Mouse (Mus musculus) CD4-positive helper T cell, adult 2 months (primary cell): ENCODE data around the gene Midn.
A peak's percentile ranks its signal among the peaks of the same experiment; 100 is the strongest.

Experiments
- DNase-seq: peaks from one replicate; pipeline ENCODE4 v3.0.0-alpha.2; 2012; ENCODE audit warnings: low read depth, missing footprints, low spot score

Gene Midn

DNA sequence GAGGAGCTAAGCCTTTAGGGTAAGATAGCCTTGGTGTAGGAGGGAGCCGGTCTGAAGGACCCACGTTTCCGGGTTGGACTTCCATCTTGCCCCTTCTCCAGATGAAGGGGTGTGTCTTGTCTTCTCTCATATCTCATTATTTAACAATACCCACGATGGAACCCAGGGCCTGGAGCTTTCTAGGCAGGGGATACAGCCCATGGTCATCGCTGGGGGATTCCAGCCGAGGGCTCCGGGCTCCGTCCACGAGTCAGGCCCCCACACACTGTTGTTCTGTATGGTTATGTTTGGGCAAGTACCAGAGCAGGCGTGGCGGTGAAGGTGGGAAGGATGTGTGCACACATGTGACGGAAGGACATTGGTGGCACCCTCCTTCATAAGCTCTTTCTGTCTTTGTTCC lies 3.9 kb upstream of the Midn start:
- DNase-seq, result no peak

DNA sequence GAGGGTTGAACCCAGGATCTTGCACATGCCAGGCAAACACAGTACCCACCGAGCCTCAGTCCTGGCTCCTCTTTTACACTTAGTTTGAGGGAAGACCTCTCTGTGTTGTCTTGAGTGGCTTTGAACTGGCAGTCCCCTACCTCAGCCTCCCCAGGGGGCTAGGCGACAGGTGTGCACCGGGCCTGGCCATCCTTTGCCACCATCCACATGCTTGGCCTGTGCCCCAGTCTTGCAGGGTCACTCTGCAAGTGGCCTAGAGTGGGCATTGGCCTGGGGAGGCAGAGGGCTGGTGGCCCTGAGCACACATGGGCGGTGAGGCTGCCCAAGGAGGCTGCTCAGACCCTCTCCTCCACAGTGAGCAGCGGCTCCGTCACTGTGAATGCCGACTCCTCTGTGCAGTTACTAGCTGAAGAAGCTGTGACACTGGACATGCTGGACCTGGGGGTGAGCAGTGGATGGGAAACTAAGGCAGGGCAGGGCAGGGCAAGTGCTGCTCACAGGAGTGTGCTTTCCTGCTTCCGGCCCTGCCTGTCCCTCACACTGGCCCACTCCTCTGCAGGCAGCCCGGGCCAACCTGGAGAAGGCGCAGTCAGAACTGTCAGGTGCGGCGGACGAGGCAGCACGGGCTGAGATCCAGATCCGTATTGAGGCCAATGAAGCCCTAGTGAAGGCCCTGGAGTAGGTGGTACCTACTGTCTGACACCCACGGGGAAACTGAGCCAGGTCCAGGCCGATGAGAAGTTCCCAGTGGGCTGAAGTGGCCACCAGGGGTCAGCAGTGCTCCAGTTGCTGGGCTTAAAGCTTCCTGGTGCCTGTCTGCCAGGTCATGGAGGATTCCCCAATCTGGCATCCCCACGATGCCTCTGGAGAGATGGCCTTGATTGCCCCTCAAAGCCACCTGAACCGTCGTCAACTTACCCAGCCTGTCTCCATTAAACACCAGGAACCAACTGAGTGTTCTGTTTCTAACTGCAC lies 2.9 kb upstream of the Midn start:
- peak; percentile 75 for DNase-seq

DNA sequence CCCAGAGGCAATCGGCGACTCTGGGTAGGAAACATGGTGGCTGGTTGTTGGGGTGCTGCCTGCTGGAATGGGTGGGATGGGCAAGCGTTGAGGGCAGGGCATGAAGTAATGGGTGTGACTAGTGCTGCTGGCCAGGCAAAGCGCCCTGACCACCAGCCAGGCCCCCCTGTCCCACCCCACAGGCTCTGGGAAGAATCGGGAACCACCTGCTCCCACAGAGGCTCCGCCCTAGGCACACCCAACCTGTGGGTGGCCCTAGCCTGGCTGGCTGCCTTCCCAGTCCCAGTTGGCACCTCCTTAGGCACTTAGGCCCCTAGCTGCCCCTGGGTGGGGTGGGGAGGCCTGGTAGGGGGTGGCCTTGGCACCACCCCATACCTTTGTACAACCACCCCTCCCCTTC lies 2.2 kb upstream of the Midn start:
- DNase-seq, result no peak

DNA sequence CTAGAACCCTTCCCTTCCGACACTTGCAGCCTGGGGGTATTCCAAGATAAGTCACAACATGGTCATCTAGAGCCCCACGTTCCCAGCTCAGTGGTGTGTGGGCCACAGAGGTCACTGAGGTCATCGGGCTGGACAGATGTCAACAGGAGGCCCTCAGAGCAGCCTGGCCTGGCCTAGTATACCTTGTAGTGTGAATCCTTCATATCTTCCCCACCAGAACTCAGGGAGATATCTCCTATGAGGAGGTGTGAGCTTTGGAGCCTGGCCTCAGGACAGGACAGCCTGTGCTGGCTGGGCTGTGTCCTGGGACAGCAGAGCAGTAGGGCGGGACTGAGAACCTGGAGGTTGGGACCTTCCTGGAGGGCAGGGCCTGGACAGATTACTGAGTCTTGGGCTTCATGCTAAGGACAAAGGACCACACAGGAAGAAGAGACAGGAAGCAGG lies 1.5 kb upstream of the Midn start:
- no peak for DNase-seq

DNA sequence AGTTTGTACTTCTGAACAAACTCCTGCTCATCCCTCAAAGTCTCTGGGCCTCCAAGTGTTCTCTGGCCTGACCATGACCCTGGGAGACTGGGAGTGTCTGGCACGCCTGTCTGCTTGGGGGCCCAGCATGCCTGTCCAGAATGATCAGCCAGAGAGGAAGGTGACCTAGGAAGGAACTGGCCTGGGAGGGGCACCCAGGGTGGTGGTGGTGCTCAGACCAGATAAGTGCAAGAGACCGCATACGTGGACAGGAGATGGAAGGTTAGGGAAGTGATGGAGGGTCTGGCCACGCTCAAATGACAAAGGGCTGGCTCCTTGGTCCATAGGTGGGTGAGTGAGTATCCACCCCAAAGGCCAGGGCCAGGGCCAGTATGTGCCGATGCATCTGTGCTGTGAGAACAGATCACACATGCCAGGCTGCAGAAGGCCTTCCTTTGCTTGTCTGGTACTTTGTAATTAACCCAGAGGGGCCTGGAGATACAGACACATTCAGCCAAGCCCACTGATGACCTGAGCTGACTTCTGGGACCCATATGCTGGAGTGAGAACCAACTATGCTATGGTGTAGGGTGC lies 840 bp upstream of the Midn start:
- DNase-seq, result no peak

DNA sequence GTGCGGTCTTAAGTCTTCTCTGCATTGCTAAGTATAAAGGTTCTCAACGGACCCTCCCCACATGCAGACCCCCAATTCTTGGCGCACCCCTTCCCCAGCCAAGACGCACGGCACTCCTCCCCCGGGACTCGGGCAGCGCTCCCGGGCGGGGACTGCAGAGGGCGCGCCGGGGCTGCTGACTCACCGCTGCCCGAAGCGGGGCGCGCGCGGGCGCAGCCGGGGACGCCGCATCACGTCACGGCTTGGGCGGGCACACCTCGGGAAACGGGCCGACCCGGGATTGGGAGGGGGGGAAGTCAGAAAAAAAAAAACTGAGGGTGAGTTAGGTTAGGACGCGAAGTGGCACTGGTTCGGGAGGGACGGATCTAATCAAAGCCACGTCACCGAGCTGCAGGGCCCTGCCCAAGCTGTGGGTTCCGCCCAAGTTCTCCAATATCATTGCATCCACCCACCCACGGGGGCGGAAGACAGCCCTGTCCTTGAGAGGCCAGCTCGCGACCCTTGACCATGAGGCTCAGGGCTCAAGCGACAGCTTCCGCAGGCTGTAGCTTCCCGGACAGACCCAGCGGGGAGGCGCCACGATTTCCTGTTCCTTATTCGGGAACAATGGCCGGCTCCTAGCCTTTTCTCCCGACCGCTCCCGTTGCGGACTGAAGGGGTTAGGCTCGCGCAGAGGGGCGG lies 678 bp downstream of the Midn start:
- DNase-seq, result peak; percentile 96

DNA sequence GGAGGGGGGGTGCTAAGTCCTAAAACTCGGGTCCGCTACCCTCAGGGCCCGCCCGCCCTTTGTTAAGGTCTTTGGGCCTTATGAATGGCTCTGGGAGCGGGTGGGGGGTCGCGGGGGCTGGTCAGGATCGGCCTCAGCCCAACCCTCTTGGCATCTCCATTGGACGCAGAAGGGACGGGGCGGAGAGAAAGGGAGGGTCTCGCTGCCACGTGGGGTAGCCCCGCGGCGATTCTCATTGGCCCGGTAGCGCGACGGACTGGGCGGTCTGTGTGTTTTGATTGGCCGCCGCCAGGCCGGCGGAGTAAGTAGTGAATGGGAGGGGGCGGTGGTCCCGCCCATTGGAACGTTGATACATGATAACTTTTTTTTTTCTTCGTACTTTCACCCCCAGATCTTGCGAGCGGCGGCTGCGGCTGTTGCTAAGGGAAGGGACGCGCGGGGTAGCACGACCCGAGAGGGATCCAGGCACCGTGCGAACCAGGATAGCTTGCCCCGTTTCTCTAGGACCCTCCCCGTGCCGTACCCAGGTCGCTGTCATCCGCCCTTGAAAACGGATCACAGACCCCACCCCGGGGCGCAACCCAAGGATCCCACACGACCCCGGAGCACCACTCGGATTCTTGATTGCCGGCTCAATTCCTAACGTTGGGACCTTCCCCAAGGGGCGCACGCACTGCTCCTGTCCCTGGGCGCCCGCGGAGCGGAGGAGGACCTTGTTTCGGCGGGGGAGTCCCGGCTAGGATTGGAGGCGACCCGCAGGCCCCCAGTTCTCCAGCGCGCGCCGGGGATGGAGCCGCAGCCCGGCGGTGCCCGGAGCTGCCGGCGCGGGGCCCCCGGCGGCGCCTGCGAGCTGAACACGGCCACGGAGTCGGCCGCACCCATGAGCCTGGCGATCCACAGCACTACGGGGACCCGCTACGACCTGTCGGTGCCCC lies 1.5 kb downstream of the Midn start:
- peak; percentile 99 for DNase-seq

DNA sequence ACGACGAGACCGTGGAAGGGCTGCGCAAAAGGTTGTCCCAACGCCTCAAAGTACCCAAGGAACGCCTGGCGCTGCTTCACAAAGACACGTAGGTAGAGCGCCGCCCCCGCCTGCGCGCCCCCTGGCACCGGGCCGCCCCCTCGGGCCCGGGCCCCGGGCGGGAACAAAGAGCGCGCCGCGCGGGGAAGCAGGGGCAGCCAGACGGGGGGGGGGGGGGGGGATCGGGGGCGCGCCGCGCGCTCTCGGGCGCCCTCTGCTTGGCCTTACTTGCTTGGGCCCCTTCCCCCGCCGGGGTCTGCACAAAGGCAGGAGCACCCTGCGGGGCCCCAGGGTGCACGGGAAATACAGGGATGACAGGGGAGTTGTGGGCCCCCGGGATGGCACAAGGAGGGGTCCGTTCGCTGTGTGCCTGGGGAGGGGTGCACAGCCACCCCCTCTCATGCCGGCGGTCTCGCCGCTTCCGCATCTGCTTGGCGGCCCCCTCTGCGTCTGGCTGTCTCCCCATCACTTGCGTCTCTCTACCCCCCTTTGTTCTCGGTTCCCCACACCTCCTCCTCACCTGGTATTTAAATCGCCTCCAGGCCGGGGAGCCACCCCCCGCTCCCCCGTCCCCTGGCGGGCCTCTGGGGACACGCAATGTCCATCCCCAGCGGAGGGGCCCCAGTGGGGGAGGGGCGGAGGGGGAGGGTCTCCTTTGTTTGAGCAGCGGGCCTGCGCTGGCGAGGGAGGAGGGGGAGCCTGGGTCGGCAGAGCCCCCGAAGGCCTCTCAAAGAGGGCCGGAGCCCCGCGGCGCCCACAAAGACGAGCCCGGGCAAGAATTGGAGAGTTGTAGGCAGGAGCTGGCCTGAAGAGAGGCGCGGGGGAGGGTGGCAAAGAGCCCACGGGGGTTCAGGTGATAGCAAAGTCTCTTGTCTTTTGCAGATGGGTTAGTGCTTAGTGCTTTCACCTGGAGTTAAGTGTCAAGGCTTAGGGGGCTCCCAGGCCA lies 2.4 kb downstream of the Midn start:
- peak; percentile 80 for DNase-seq

DNA sequence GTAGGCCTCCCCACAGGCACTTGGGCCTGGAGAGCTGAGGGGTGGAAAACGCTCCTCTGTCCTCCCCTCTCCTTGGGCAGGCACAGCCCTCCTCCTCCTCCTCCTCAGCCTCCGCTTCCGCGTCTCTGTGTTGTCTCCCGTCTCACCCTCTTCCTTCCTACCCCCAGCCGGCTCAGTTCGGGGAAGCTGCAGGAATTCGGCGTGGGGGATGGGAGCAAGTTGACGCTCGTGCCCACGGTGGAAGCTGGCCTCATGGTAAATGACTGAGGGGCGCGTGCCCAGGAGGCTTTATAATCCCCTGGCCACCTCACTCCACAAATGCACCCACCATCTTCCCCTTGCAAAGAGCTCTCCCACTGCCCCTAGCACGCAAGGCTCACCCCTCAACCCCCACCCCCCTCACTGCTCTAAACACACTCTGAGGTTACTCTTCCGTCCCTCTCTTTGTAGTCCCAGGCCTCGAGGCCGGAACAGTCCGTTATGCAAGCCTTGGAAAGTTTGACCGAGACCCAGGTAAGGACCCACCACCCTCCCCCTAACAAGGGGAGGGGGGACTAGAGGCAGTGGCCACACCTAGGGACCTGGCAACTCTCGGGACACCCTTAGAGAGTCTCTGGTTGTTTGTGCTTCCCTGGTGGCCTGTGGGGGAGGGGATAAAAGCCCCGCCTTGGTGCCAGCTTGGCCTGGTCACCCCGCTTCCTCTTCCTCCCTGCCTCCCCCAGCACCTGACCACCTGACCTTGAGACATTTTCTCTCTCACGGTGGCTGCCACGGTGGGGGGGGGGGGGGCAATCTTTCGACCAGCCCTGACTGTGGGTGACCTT lies 3.4 kb downstream of the Midn start:
- DNase-seq, result peak; percentile 65

DNA sequence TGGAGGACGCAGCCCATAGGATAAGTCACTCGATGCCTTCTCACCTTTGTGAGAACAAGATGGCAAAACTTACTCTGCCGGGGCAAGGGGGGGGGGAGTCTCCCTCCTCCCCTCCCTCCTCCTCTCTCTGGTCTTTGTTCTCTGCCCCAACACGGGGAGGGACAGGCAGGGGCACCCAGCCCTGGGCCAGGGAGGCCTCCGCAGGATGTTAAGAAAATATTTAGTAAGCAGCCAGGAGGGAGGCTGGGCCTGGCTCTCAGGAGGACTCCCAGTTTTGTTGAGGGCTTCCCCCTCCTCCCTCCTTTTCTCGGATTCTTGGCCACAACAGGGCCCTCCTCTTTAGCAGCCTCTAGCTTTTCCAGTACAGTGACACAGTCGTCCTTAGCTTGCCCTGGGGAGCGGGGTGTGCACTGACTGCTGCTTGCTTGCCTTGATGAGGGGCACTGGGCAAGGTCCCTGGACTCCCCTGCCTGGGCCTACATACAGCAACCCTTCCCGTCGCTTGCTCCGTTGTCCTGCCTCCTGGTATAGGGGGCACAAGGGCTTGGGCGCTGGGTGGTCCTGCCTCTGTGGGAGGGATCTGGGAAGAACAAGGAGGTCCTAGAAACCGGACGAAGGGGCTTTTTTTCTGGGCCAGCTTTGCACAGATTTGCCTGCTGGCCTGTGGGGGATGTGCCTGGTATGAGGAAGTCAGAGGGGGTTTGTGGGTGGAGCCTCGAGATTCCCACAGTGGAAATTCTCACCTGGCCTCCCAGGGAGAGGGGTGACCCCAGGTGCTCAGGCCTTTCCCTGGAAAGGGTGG lies 4.2 kb downstream of the Midn start:
- DNase-seq, result peak; percentile 80

DNA sequence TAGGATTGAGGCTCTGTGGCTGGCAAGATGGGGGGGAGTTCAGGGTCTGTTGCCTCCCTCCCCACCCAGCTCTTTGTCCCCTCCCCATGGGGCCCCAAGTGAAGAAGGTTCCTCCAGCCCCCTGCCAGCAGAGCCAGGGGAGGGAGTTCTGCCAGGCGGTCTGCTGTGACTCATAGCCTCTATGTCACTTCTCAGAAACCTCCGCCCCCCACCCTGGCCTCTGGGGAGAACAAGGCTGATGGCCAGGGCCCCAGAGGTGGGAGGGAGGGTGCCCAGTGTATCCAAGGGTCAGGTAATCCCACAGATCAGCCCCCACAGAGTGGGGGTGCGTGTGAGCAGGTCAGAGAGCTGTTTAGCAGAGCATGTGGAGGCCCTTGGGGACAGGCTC lies 4.8 kb downstream of the Midn start:
- DNase-seq, result no peak

DNA sequence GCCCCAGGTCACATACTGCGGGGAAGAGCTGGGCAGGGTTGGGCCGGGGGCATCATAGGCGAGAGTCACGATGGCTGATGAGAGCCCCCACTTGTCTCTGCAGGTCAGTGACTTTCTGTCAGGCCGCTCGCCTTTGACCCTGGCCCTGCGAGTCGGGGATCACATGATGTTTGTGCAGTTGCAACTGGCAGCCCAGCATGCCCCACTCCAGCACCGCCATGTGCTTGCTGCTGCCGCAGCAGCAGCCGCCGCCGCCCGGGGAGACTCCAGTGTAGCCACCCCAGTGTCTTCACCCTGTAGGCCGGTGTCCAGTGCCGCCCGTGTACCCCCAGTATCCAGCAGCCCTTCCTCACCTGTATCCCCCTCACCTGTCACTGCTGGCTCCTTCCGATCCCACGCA lies 5.6 kb downstream of the Midn start:
- DNase-seq, result no peak

DNA sequence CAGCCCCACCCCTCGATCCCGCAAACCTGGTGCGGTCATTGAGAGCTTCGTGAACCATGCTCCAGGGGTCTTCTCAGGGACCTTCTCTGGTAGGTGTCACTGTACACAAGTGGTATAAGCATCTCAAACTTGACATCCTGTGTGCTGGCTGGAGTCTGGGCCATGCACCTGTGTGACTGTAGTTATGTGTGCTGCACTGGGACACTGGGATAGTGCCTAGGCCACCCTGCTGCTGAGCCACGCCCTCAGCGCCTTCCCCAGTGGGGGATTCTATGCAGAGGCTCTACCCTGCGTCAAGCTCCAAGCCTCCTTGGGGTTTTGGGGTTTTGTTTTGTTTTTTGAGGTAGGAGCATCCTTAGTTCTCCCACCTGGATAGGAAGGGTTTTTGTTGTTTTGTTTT lies 6.3 kb downstream of the Midn start:
- DNase-seq, result no peak

DNA sequence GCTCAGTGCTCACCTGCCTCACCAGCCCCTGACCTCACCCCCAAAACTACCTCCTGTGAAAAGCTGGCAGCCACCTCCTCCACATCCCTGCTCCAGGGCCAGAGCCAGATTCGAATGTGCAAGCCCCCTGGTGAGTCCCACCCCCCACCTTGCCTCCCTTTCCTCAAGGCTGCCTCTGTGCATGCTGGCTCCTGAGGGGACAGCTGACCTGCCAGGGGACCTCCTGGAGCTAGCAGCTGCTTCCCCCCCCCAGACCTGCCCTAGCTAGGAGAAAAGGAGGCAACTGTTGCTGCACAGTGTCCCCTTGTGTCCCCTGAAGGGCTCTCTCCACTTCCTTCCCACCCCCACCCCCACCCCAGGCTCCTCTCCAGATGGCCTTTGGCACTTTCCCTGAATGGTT lies 7.2 kb downstream of the Midn start:
- no peak for DNase-seq

DNA sequence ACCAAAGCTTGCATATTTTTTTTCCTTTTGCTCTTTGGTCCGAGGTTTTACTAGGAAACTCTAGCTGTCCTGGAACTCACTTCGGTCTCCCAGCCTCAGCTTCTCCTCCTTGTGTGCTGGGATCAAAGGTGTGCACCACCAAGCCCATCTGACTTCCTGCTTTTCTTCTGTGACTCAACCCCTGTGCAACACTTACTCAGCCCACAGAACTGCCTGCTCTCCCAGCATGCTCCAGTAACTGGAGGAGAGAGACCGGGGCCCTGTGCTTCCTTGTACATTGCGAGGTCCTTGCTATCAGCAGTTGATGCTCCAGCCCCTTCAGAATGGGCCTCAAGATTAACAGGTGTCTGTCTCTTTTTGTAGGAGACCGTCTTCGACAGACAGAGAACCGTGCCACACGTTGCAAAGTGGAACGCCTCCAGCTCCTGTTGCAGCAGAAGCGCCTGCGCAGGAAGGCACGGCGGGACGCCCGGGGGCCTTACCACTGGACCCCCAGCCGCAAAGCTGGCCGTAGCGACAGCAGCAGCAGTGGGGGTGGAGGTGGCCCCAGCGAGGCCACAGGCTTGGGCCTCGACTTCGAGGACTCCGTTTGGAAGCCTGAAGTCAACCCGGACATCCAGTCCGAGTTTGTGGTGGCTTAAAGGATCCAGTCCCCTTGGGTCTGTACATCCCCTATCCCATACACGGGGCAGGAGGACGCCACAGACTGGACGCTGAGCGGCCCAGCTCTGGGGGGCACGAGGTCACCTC lies 8.1 kb downstream of the Midn start:
- DNase-seq, result no peak

DNA sequence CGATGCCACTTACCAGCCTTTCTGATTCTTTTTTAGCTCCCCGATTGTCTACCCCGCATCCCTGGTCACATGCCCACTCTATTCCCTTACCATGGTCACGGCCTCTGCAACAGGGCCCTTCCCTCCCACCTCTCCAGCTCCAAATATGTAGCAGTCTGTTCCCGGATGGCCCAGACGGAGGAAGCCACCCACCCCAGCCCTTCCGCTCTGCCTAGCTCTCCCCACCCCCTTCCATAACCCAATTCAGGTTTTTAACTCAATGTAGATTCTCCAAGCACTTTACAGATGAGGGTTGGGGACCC lies 8.6 kb downstream of the Midn start:
- no peak for DNase-seq

DNA sequence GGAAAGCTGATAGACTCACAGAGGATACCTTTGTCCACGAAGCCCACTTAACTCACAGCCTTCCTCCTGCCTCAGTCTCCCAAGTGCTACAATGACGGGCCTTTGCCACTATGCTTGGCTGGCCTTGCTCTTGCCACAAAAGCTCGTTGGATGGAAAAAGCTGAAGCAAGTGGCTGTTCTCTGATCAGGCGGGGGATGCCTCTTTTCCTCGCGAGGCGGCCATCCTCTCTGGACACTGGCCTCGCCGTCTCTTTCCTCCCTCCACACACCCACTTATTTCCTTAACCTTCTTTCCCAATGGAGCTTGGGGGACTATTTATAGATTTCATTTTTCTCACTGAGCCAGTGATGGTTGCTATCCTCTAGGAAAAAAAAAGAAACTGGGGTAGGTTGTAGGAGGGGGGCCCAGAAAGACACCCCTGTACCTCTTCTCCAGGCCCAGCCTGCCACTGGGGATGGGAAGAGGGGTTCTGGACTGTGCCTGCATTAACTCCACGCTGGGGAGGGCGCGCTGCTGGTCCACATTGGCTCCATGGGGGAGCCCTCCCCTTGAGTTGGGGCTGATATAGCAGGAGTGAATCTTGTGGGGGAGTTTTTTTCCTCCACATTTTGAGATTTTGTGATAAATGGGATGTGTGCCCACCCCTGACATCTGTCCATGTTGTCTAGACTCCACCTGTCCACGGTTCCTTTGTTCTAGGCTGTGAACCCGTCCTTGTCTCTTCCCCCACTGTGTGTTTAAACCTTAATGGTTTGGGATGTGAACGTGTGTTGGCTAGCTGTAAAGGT lies 9.3 kb downstream of the Midn start:
- no peak for DNase-seq
